Mouse (Mus musculus): ENCODE measurements around the gene Akt3. TPM values are rescaled to one million over a fixed set of nuclear protein-coding genes. Genes with fewer than 3 reads are reported as not detected.

The Akt3 gene
- polyA plus RNA-seq, 1 experiment from 2014 or later: 26.2 TPM

GRCm38 (mm10) chr1:176980140-176980539 is 277.9 kb downstream of the Akt3 start:
- H3K4me3 ChIP-seq (replicated peaks; ENCODE audit: low read length): no peak overlapping the region
- no peak overlapping the region for H3K27ac ChIP-seq
- ATAC-seq (ENCODE audit: low FRiP score) (no peak), DNase-seq (ENCODE audit: low spot score) (no peak)
- H3K36me3 ChIP-seq (replicated peaks; ENCODE audit: control insufficient read depth, insufficient read depth): no peaks in the 10 kb centered on the region
- H3K4me1 ChIP-seq (replicated peaks; ENCODE audit: control insufficient read depth, insufficient read depth, low read length): peaks cover 6% of the 10 kb centered on the region
- no peak overlapping the region for H3K4me2 ChIP-seq (replicated peaks)
- H3K9me3 ChIP-seq (ENCODE audit: control insufficient read depth, low read length): no peaks in the 10 kb centered on the region
- no peak overlapping the region for H3K9ac ChIP-seq
- 82% methylated on average over 5 of the region's 5 CpGs for WGBS
- no peaks in the 10 kb centered on the region for H3K27me3 ChIP-seq (ENCODE audit: control insufficient read depth, insufficient read depth, low read length)

- H3K4me1 ChIP-seq (replicated peaks; ENCODE audit: control insufficient read depth, insufficient read depth, low read length): peaks cover 6% of the 10 kb centered on the region; the same call in 1 of the 2 replicates
- H3K9me3 ChIP-seq (ENCODE audit: control insufficient read depth, low read length): no peaks in the 10 kb centered on the region
- DNase-seq (ENCODE audit: low spot score) (no peak), ATAC-seq (ENCODE audit: low FRiP score) (no peak)
- H3K36me3 ChIP-seq (replicated peaks; ENCODE audit: control insufficient read depth, insufficient read depth): no peaks in the 10 kb centered on the region
- H3K4me2 ChIP-seq (replicated peaks): no peak overlapping the region
- no peak overlapping the region for H3K4me3 ChIP-seq (replicated peaks; ENCODE audit: low read length)
- no peaks in the 10 kb centered on the region for H3K27me3 ChIP-seq (ENCODE audit: control insufficient read depth, insufficient read depth, low read length)
- H3K27ac ChIP-seq: no peak overlapping the region
- H3K9ac ChIP-seq: no peak overlapping the region
These were observed 278.8 kb downstream of the Akt3 start for GRCm38 (mm10) chr1:176979235-176979634.

- H3K9me3 ChIP-seq (ENCODE audit: control insufficient read depth, low read length): no peaks in the 10 kb centered on the region
- H3K4me1 ChIP-seq (replicated peaks; ENCODE audit: control insufficient read depth, insufficient read depth, low read length): 0 out of 2 replicates have a peak, but pooled peaks cover 15% of the 10 kb centered on the region
- H3K27ac ChIP-seq: no peak overlapping the region
- H3K36me3 ChIP-seq (replicated peaks; ENCODE audit: control insufficient read depth, insufficient read depth): no peaks in the 10 kb centered on the region
- no peak overlapping the region for H3K4me2 ChIP-seq (replicated peaks)
- WGBS: 93% methylated on average over 6 of the region's 6 CpGs
- no peak for ATAC-seq (ENCODE audit: low FRiP score)
- no peaks in the 10 kb centered on the region for H3K27me3 ChIP-seq (ENCODE audit: control insufficient read depth, insufficient read depth, low read length)
- no peak overlapping the region for H3K9ac ChIP-seq
- DNase-seq (ENCODE audit: low spot score): no peak
- no peak overlapping the region for H3K4me3 ChIP-seq (replicated peaks; ENCODE audit: low read length)
These were observed 284.5 kb downstream of the Akt3 start for GRCm38 (mm10) chr1:176973356-176974088.

- Histone ChIP-seq H3K4me1 (replicated peaks; ENCODE audit: control insufficient read depth, insufficient read depth, low read length) (0 out of 2 replicates have a peak, but pooled peaks cover 15% of the 10 kb centered on the region), H3K9me3 (ENCODE audit: control insufficient read depth, low read length) (no peaks in the 10 kb centered on the region), H3K4me2 (replicated peaks) (no peak overlapping the region), H3K27ac (peak overlapping the region; percentile 57), H3K9ac (no peak overlapping the region), H3K4me3 (replicated peaks; ENCODE audit: low read length) (no peak overlapping the region), H3K27me3 (ENCODE audit: control insufficient read depth, insufficient read depth, low read length) (no peaks in the 10 kb centered on the region), H3K36me3 (replicated peaks; ENCODE audit: control insufficient read depth, insufficient read depth) (no peaks in the 10 kb centered on the region)
- ATAC-seq (ENCODE audit: low FRiP score): no peak
- no peak for DNase-seq (ENCODE audit: low spot score)
- WGBS: 89% methylated on average over 4 of the region's 4 CpGs
These were observed 286.6 kb downstream of the Akt3 start for GRCm38 (mm10) chr1:176971479-176971797.

GRCm38 (mm10) chr1:176970635-176971478 is 287.1 kb downstream of the Akt3 start:
- Histone ChIP-seq H3K4me2 (replicated peaks) (no peak overlapping the region), H3K9ac (no peak overlapping the region), H3K4me3 (replicated peaks; ENCODE audit: low read length) (no peak overlapping the region), H3K4me1 (replicated peaks; ENCODE audit: control insufficient read depth, insufficient read depth, low read length) (0 out of 2 replicates have a peak, but pooled peaks cover 15% of the 10 kb centered on the region), H3K9me3 (ENCODE audit: control insufficient read depth, low read length) (no peaks in the 10 kb centered on the region), H3K27me3 (ENCODE audit: control insufficient read depth, insufficient read depth, low read length) (no peaks in the 10 kb centered on the region), H3K36me3 (replicated peaks; ENCODE audit: control insufficient read depth, insufficient read depth) (no peaks in the 10 kb centered on the region), H3K27ac (peak overlapping the region; percentile 57)
- WGBS: 65% methylated on average over 16 of the region's 16 CpGs
- DNase-seq (ENCODE audit: low spot score) (no peak), ATAC-seq (ENCODE audit: low FRiP score) (no peak)

Other genes with a start within 250 kb of the Akt3 start
- 8.2 and 9.0 TPM in 2 replicates for gene Zbtb18, start 184.1 kb upstream of the Akt3 start, polyA plus RNA-seq (2014; fragmentation: Nextera tagmentation; extraction: Ambion mirVana)